In genomic region chr11:70805641-70806175, GRCm38 (mm10) we compare ENCODE assay signal across 17 mouse cellular contexts. TPM values are rescaled to one million over a fixed set of nuclear protein-coding genes. Genes with fewer than 3 reads are reported as not detected.
DNase-seq lines count a peak whose midpoint lies in the region; ATAC-seq and TF ChIP-seq lines count a peak whose summit lies in the region.
"Had no signal": no experiment of that assay in that cellular context is flagged by ENCODE, and none has a peak within 500 bp of the region (broad histone marks: within the 10 kb centered on the region; RNA-seq: fewer than 3 reads in every experiment).

No protein-coding gene starts in this region.

- H3K27me3 ChIP-seq in heart, adult 2 months (ENCODE audit: control insufficient read depth, insufficient read depth, low read length), result no peaks in the 10 kb centered on the region
- H3K27me3 ChIP-seq in liver, adult 2 months (ENCODE audit: control insufficient read depth, insufficient read depth, low read length), result no peaks in the 10 kb centered on the region
- H3K27me3 ChIP-seq in thymus, adult 2 months (ENCODE audit: control insufficient read depth, insufficient read depth, low read length), result no peaks in the 10 kb centered on the region
- no peaks in the 10 kb centered on the region for H3K27me3 ChIP-seq in stomach, embryonic 16.5 days (ENCODE audit: control insufficient read depth, insufficient read depth, low read length)
- H3K27me3 ChIP-seq: neural tube, embryonic 13.5 days had no signal

- peaks cover 14% of the 10 kb centered on the region for H3K4me1 ChIP-seq in heart, adult 2 months (ENCODE audit: control insufficient read depth, insufficient read depth, low read length)
- no peaks in the 10 kb centered on the region for H3K4me1 ChIP-seq in liver, adult 2 months (ENCODE audit: control insufficient read depth, insufficient read depth, low read length)
- peaks cover 15% of the 10 kb centered on the region for H3K4me1 ChIP-seq in thymus, adult 2 months (replicated peaks; ENCODE audit: control insufficient read depth, insufficient read depth, low read length)
- H3K4me1 ChIP-seq in stomach, embryonic 16.5 days (ENCODE audit: control insufficient read depth, insufficient read depth, low read length), result no peaks in the 10 kb centered on the region
- H3K4me1 ChIP-seq: neural tube, embryonic 13.5 days had no signal

- no peak for DNase-seq in heart, adult 2 months
- no peak for DNase-seq in heart, adult 9 months (ENCODE audit: low spot score in 2 of 2)
- DNase-seq in liver, adult 2 months (ENCODE audit: extremely low read depth, low read depth, low spot score), result no peak
- DNase-seq in liver, result no peak
- peak; percentile 27 for DNase-seq in thymus, postnatal 4 days
- no peak for DNase-seq in thymus, adult 2 months
- no peak for DNase-seq in adrenal gland, adult 2 months
- DNase-seq: B cell, adult 2 months; cerebellum, adult 9-11 months; retina, postnatal 1 day had no signal

- H3K4me2 ChIP-seq in stomach, embryonic 16.5 days (ENCODE audit: low read depth, low read length), result peak overlapping the region; percentile 36
- H3K4me2 ChIP-seq: neural tube, embryonic 13.5 days had no signal

- H3K36me3 ChIP-seq in heart, adult 2 months (ENCODE audit: control insufficient read depth, insufficient read depth, low read length), result no peaks in the 10 kb centered on the region
- no peaks in the 10 kb centered on the region for H3K36me3 ChIP-seq in liver, adult 2 months (ENCODE audit: control insufficient read depth, insufficient read depth, low read length)
- no peaks in the 10 kb centered on the region for H3K36me3 ChIP-seq in thymus, adult 2 months (ENCODE audit: control insufficient read depth, insufficient read depth, low read length)
- H3K36me3 ChIP-seq in stomach, embryonic 16.5 days (ENCODE audit: control insufficient read depth, insufficient read depth, low read length), result no peaks in the 10 kb centered on the region
- H3K36me3 ChIP-seq: G1E; neural tube, embryonic 13.5 days had no signal

- WGBS in heart, adult 2 months, result 53% methylated on average over 8 of the region's 8 CpGs
- WGBS in liver, adult 2 months, result 68% methylated on average over 8 of the region's 8 CpGs
- WGBS in thymus, adult 2 months, result 59% methylated on average over 8 of the region's 8 CpGs
- 67% methylated on average over 8 of the region's 8 CpGs for WGBS in stomach, embryonic 16.5 days

- intact Hi-C loops in heart, adult 2 months (cut with DNase I), result no loop called here

- no peak for TF ChIP-seq POLR2A in heart, adult 2 months (IDR thresholded peaks at IDR 0.05; ENCODE audit: insufficient read depth, low read depth, low read length)
- no peak for TF ChIP-seq POLR2A in liver, adult 2 months (IDR thresholded peaks at IDR 0.05; ENCODE audit: extremely low read depth, insufficient read depth, low read length)
- no peak for TF ChIP-seq POLR2A in thymus, adult 2 months (IDR thresholded peaks at IDR 0.05; ENCODE audit: control insufficient read depth, extremely low read depth, insufficient read depth, low read length, poor library complexity)

- no peak for ATAC-seq in stomach, embryonic 16.5 days (ENCODE audit: insufficient read depth, low FRiP score)
- ATAC-seq: hindbrain, embryonic 16.5 days; midbrain, embryonic 16.5 days had no signal

- no peak for TF ChIP-seq CTCF in heart, adult 2 months (IDR thresholded peaks at IDR 0.05)
- no peak for TF ChIP-seq CTCF in liver, adult 2 months (IDR thresholded peaks at IDR 0.05; ENCODE audit: low read depth, low read length)
- TF ChIP-seq CTCF in thymus, adult 2 months (IDR thresholded peaks at IDR 0.05; ENCODE audit: borderline replicate concordance, control insufficient read depth, extremely low read depth, insufficient read depth, low read length, poor library complexity), result no peak

- H3K27ac ChIP-seq in heart, adult 2 months, result peak overlapping the region; percentile 53
- H3K27ac ChIP-seq in liver, adult 2 months (replicated peaks; ENCODE audit: insufficient read depth, low read depth, low read length), result peak overlapping the region; percentile 46; the same call in 1 of the 2 replicates
- H3K27ac ChIP-seq in thymus, adult 2 months (ENCODE audit: control insufficient read depth, insufficient read depth, low read length), result no peak overlapping the region
- H3K27ac ChIP-seq in stomach, embryonic 16.5 days (ENCODE audit: low read length), result no peak overlapping the region; the same call in 1 of the 2 replicates
- H3K27ac ChIP-seq: neural tube, embryonic 13.5 days had no signal

- H3K9ac ChIP-seq in heart, adult 2 months (ENCODE audit: low read depth, low read length), result no peak overlapping the region
- H3K9ac ChIP-seq in liver, adult 2 months (ENCODE audit: low read depth, low read length), result no peak overlapping the region
- 0 out of 2 replicates have a peak overlapping the region, but pooled peaks have one; percentile 51 for H3K9ac ChIP-seq in stomach, embryonic 16.5 days (ENCODE audit: low read length)
- H3K9ac ChIP-seq: neural tube, embryonic 13.5 days had no signal

- TF ChIP-seq EP300 in heart, adult 2 months (IDR thresholded peaks at IDR 0.05; ENCODE audit: insufficient read depth, low read depth, low read length), result no peak

- no peak overlapping the region for H3K4me3 ChIP-seq in heart, adult 2 months
- no peak overlapping the region for H3K4me3 ChIP-seq in liver, adult 2 months (ENCODE audit: insufficient read depth, low read depth, low read length)
- H3K4me3 ChIP-seq in thymus, adult 2 months (ENCODE audit: control insufficient read depth, insufficient read depth, low read length), result no peak overlapping the region
- no peak overlapping the region for H3K4me3 ChIP-seq in stomach, embryonic 16.5 days (replicated peaks; ENCODE audit: low read length)
- H3K4me3 ChIP-seq: erythroblast, embryonic 14.5 days; neural tube, embryonic 13.5 days had no signal

- no peaks in the 10 kb centered on the region for H3K79me2 ChIP-seq in heart, adult 2 months (replicated peaks; ENCODE audit: control insufficient read depth, insufficient read depth, low read length)
- no peaks in the 10 kb centered on the region for H3K79me2 ChIP-seq in liver, adult 2 months (ENCODE audit: control insufficient read depth, insufficient read depth, low read length)

- H3K9me3 ChIP-seq in stomach, embryonic 16.5 days (replicated peaks; ENCODE audit: control insufficient read depth, low read length), result no peaks in the 10 kb centered on the region
- H3K9me3 ChIP-seq: G1E; neural tube, embryonic 13.5 days had no signal

RNA-seq across cellular contexts. Expression of gene Scimp, which starts 6.7 kb away (rescaled TPM):
- total RNA-seq in heart, adult 2 months (2021), result under 1 TPM; 0.27 to 0.70 TPM
- polyA plus RNA-seq in heart, adult 2 months (2012; rRNA removed), result 0.84 and 1.00 TPM in 2 replicates
- 1.7 and 1.9 TPM in 2 replicates for total RNA-seq in liver, adult 2 months (2014; rRNA removed)
- polyA plus RNA-seq in liver, adult 2 months (2012; rRNA removed), result 0.93 and 2.0 TPM in 2 replicates
- polyA plus RNA-seq in thymus, adult 2 months (2012; rRNA removed), result 2.4 and 3.1 TPM in 2 replicates
- polyA plus RNA-seq in stomach, embryonic 16.5 days (2015; fragmentation: Nextera tagmentation; extraction: Ambion mirVana), result 0.66 TPM in 1 of 2 replicates, not detected in the other
- 1 to 10 TPM in 1 of 2 experiments, under 1 TPM in 1; 0.81 to 3.5 TPM for total RNA-seq in adrenal gland, adult 2 months (2021)
- polyA plus RNA-seq in adrenal gland, adult 2 months (2012; rRNA removed), result 1.2 and 1.3 TPM in 2 replicates
- total RNA-seq: G1E; left cerebral cortex, postnatal 10 days had no signal
- polyA plus RNA-seq: erythroblast, embryonic 14.5 days; G1E; midbrain, embryonic 16.5 days; neural tube, embryonic 13.5 days had no signal

RNA-seq across cellular contexts. Expression of gene Rabep1, which starts 38.9 kb away (rescaled TPM):
- total RNA-seq in heart, adult 2 months (2021), result 10 to 100 TPM; 36.0 to 37.2 TPM
- polyA plus RNA-seq in heart, adult 2 months (2012; rRNA removed), result 3.7 and 7.7 TPM in 2 replicates
- total RNA-seq in liver, adult 2 months (2014; rRNA removed), result 27.9 and 29.1 TPM in 2 replicates
- 3.3 and 3.5 TPM in 2 replicates for polyA plus RNA-seq in liver, adult 2 months (2012; rRNA removed)
- 3.5 and 3.7 TPM in 2 replicates for polyA plus RNA-seq in thymus, adult 2 months (2012; rRNA removed)
- 22.2 and 27.5 TPM in 2 replicates for polyA plus RNA-seq in stomach, embryonic 16.5 days (2015; fragmentation: Nextera tagmentation; extraction: Ambion mirVana)
- 100 to 1,000 TPM; 141 to 170 TPM for total RNA-seq in adrenal gland, adult 2 months (2021)
- polyA plus RNA-seq in adrenal gland, adult 2 months (2012; rRNA removed), result 21.3 and 25.9 TPM in 2 replicates

RNA-seq across cellular contexts. Expression of gene Zfp3, which starts 41.7 kb away (rescaled TPM):
- 1 to 10 TPM; 7.5 to 8.5 TPM for total RNA-seq in heart, adult 2 months (2021)
- polyA plus RNA-seq in heart, adult 2 months (2012; rRNA removed), result 1.5 and 3.5 TPM in 2 replicates
- 1.8 and 1.9 TPM in 2 replicates for total RNA-seq in liver, adult 2 months (2014; rRNA removed)
- 0.47 and 0.87 TPM in 2 replicates for polyA plus RNA-seq in liver, adult 2 months (2012; rRNA removed)
- polyA plus RNA-seq in thymus, adult 2 months (2012; rRNA removed), result 3.9 and 4.6 TPM in 2 replicates
- 5.0 and 5.9 TPM in 2 replicates for polyA plus RNA-seq in stomach, embryonic 16.5 days (2015; fragmentation: Nextera tagmentation; extraction: Ambion mirVana)
- total RNA-seq in adrenal gland, adult 2 months (2021), result 10 to 100 TPM in 1 of 2 experiments, 1 to 10 TPM in 1; 8.0 to 12.6 TPM
- 1.5 and 2.0 TPM in 2 replicates for polyA plus RNA-seq in adrenal gland, adult 2 months (2012; rRNA removed)

Comparison
In these comparisons a context has a peak if more than half of its experiments do, and no peak if none do; other contexts are left out.
1. H3K27ac ChIP-seq: peak in heart, adult 2 months (single experiment) and liver, adult 2 months (single experiment); none in thymus, adult 2 months (single experiment) and stomach, embryonic 16.5 days (single experiment).